Comparison of ENCODE assay signal across 9 mouse cellular contexts in genomic region chr2:168025174-168025573, GRCm38 (mm10). TPM values are rescaled to one million over a fixed set of nuclear protein-coding genes. Genes with fewer than 3 reads are reported as not detected.
DNase-seq lines count a peak whose midpoint lies in the region; ATAC-seq lines count a peak whose summit lies in the region.
"Had no signal": no experiment of that assay in that cellular context is flagged by ENCODE, and none has a peak within 500 bp of the region (broad histone marks: within the 10 kb centered on the region; RNA-seq: fewer than 3 reads in every experiment).

No protein-coding gene starts in this region.

- no peaks in the 10 kb centered on the region for H3K27me3 ChIP-seq in neural tube, embryonic 15.5 days (replicated peaks)
- H3K27me3 ChIP-seq in intestine, embryonic 16.5 days (replicated peaks; ENCODE audit: control insufficient read depth, insufficient read depth, low read length) = no peaks in the 10 kb centered on the region
- H3K27me3 ChIP-seq in stomach, embryonic 15.5 days (replicated peaks) = no peaks in the 10 kb centered on the region

- H3K4me2 ChIP-seq in neural tube, embryonic 15.5 days = peak overlapping the region; percentile 17; the same call in 1 of the 2 replicates
- no peak overlapping the region for H3K4me2 ChIP-seq in intestine, embryonic 16.5 days (ENCODE audit: low read depth, low read length)
- no peak overlapping the region for H3K4me2 ChIP-seq in stomach, embryonic 15.5 days

- H3K4me3 ChIP-seq in neural tube, embryonic 15.5 days (replicated peaks) = no peak overlapping the region
- no peak overlapping the region for H3K4me3 ChIP-seq in intestine, embryonic 16.5 days (ENCODE audit: low read length)
- H3K4me3 ChIP-seq in stomach, embryonic 15.5 days (replicated peaks) = no peak overlapping the region

- 45% methylated on average over 12 of the region's 12 CpGs for WGBS in neural tube, embryonic 15.5 days
- 38% methylated on average over 12 of the region's 12 CpGs for WGBS in intestine, embryonic 16.5 days
- WGBS in stomach, embryonic 15.5 days = 29% methylated on average over 12 of the region's 12 CpGs

- DNase-seq in neural tube, embryonic 10.5 days (ENCODE audit: extremely low spot score, low spot score) = no peak
- peak; percentile 72 to 77 for DNase-seq in left cerebral cortex, postnatal 25 days (ENCODE audit: low spot score in 2 of 2)
- DNase-seq in spleen, adult 18-20 months = no peak
- DNase-seq in embryo, embryonic 10 days (ENCODE audit: low spot score) = no peak

- H3K9ac ChIP-seq in neural tube, embryonic 15.5 days (replicated peaks) = no peak overlapping the region
- H3K9ac ChIP-seq in intestine, embryonic 16.5 days (ENCODE audit: low read depth, low read length) = peak overlapping the region; percentile 46
- H3K9ac ChIP-seq in stomach, embryonic 15.5 days = no peak overlapping the region

- no peaks in the 10 kb centered on the region for H3K9me3 ChIP-seq in neural tube, embryonic 15.5 days (replicated peaks)
- H3K9me3 ChIP-seq in intestine, embryonic 16.5 days (ENCODE audit: control insufficient read depth, low read length) = no peaks in the 10 kb centered on the region
- H3K9me3 ChIP-seq in stomach, embryonic 15.5 days = no peaks in the 10 kb centered on the region

- intact Hi-C loops in left cerebral cortex, postnatal 25 days (cut with DNase I) = no loop called here

- no peaks in the 10 kb centered on the region for H3K36me3 ChIP-seq in neural tube, embryonic 15.5 days
- no peaks in the 10 kb centered on the region for H3K36me3 ChIP-seq in intestine, embryonic 16.5 days (ENCODE audit: control insufficient read depth, insufficient read depth, low read length)
- H3K36me3 ChIP-seq in stomach, embryonic 15.5 days = no peaks in the 10 kb centered on the region

- H3K4me1 ChIP-seq in neural tube, embryonic 15.5 days = peaks cover 5% of the 10 kb centered on the region; the same call in 1 of the 2 replicates
- peaks cover 33% of the 10 kb centered on the region for H3K4me1 ChIP-seq in intestine, embryonic 16.5 days (ENCODE audit: control insufficient read depth, insufficient read depth, low read length)
- H3K4me1 ChIP-seq in stomach, embryonic 15.5 days = peaks cover 21% of the 10 kb centered on the region

- H3K27ac ChIP-seq in neural tube, embryonic 15.5 days (replicated peaks) = peak overlapping the region; percentile 54
- H3K27ac ChIP-seq in intestine, embryonic 16.5 days (ENCODE audit: low read length) = peak overlapping the region; percentile 88
- peak overlapping the region; percentile 91 for H3K27ac ChIP-seq in stomach, embryonic 15.5 days

- no peak for ATAC-seq in neural tube, embryonic 15.5 days (ENCODE audit: low FRiP score)
- ATAC-seq in intestine, embryonic 16.5 days = peak; percentile 59
- peak; percentile 68 for ATAC-seq in stomach, embryonic 15.5 days (ENCODE audit: insufficient read depth, low FRiP score, low read depth)
- ATAC-seq in CD4-positive, CD25-positive, alpha-beta regulatory T cell, adult 4 months = no peak

RNA-seq across cellular contexts. Expression of gene Ripor3, which starts 14.8 kb away (rescaled TPM):
- polyA plus RNA-seq in neural tube, embryonic 15.5 days (2015; fragmentation: Nextera tagmentation; extraction: Ambion mirVana) = 0.47 and 0.66 TPM in 2 replicates
- polyA plus RNA-seq in intestine, embryonic 16.5 days (2015; fragmentation: Nextera tagmentation; extraction: Ambion mirVana) = 2.7 and 3.1 TPM in 2 replicates
- total RNA-seq in left cerebral cortex, postnatal 25 days (2021) = under 1 TPM; 0.44 to 0.48 TPM
- polyA plus RNA-seq in stomach, embryonic 15.5 days (2015; fragmentation: Nextera tagmentation; extraction: Ambion mirVana) = 3.5 and 4.5 TPM in 2 replicates
- polyA plus RNA-seq in CD4-positive, CD25-positive, alpha-beta regulatory T cell, adult 4 months (2017; shearing (Covaris generic)) = under 1 TPM; 0.17 to 0.63 TPM
- total RNA-seq: MEL had no signal

RNA-seq across cellular contexts. Expression of gene Pard6b, which starts 55.6 kb away (rescaled TPM):
- polyA plus RNA-seq in neural tube, embryonic 15.5 days (2015; fragmentation: Nextera tagmentation; extraction: Ambion mirVana) = 6.6 and 6.8 TPM in 2 replicates
- 7.8 and 13.9 TPM in 2 replicates for polyA plus RNA-seq in intestine, embryonic 16.5 days (2015; fragmentation: Nextera tagmentation; extraction: Ambion mirVana)
- 1 to 10 TPM; 5.0 to 5.2 TPM for total RNA-seq in left cerebral cortex, postnatal 25 days (2021)
- polyA plus RNA-seq in stomach, embryonic 15.5 days (2015; fragmentation: Nextera tagmentation; extraction: Ambion mirVana) = 12.7 and 14.9 TPM in 2 replicates
- 1 to 10 TPM in 1 of 2 experiments, under 1 TPM in 1; 0.23 to 1.2 TPM for polyA plus RNA-seq in CD4-positive, CD25-positive, alpha-beta regulatory T cell, adult 4 months (2017; shearing (Covaris generic))

Comparison
In these comparisons a context has a peak if more than half of its experiments do, and no peak if none do; other contexts are left out.
1. ATAC-seq: peak in intestine, embryonic 16.5 days (single experiment) and stomach, embryonic 15.5 days (single experiment); none in neural tube, embryonic 15.5 days (single experiment) and CD4-positive, CD25-positive, alpha-beta regulatory T cell, adult 4 months (single experiment).
2. DNase-seq: peak in left cerebral cortex, postnatal 25 days (2 of 2); none in neural tube, embryonic 10.5 days (single experiment), spleen, adult 18-20 months (0 of 2) and embryo, embryonic 10 days (single experiment).
3. Peak in every context shown above with its lines, with median percentiles within 50 percentile points of each other: H3K27ac ChIP-seq.